Mouse (Mus musculus): ENCODE measurements around the gene Zfp81.
"Not testable (repeated sequence)": the region's sequence is repeated elsewhere in the genome, so short reads cannot be mapped to it uniquely, and the experiment has no call there.

The Zfp81 gene

GRCm38 (mm10) chr17:33358411-33359384, at the start of gene Zfp81:
TSS of gene Zfp81 (minus strand) at chr17:33358878.
- DNase-seq (ENCODE audit: low spot score): peak; percentile 86

GRCm38 (mm10) chr17:33394182-33395034, 35.7 kb upstream of the Zfp81 start, which contains the start of gene Zfp101:
TSS of gene Zfp101 (minus strand) at chr17:33394641.
- peak; percentile 90 for DNase-seq (ENCODE audit: low spot score)

- no peak for DNase-seq (ENCODE audit: low spot score)
Observed at GRCm38 (mm10) chr17:33392271-33392670, 33.6 kb upstream of the Zfp81 start.

GRCm38 (mm10) chr17:33385705-33386104, 27.0 kb upstream of the Zfp81 start:
- DNase-seq (ENCODE audit: low spot score): no peak

GRCm38 (mm10) chr17:33372795-33373194, 14.1 kb upstream of the Zfp81 start:
- DNase-seq (ENCODE audit: low spot score): no peak

- no peak for DNase-seq (ENCODE audit: low spot score)
Observed at GRCm38 (mm10) chr17:33352981-33353380, 5.7 kb downstream of the Zfp81 start.

- DNase-seq (ENCODE audit: low spot score): not testable (repeated sequence)
Observed at GRCm38 (mm10) chr17:33289876-33290149, 68.9 kb downstream of the Zfp81 start.

GRCm38 (mm10) chr17:33289039-33289875, 69.4 kb downstream of the Zfp81 start, which contains the start of gene Zfp955b:
TSS of gene Zfp955b (plus strand) at chr17:33289544.
- not testable (repeated sequence) for DNase-seq (ENCODE audit: low spot score)
